Mouse (Mus musculus): ENCODE data around the gene Tox4.

Gene Tox4

DNA sequence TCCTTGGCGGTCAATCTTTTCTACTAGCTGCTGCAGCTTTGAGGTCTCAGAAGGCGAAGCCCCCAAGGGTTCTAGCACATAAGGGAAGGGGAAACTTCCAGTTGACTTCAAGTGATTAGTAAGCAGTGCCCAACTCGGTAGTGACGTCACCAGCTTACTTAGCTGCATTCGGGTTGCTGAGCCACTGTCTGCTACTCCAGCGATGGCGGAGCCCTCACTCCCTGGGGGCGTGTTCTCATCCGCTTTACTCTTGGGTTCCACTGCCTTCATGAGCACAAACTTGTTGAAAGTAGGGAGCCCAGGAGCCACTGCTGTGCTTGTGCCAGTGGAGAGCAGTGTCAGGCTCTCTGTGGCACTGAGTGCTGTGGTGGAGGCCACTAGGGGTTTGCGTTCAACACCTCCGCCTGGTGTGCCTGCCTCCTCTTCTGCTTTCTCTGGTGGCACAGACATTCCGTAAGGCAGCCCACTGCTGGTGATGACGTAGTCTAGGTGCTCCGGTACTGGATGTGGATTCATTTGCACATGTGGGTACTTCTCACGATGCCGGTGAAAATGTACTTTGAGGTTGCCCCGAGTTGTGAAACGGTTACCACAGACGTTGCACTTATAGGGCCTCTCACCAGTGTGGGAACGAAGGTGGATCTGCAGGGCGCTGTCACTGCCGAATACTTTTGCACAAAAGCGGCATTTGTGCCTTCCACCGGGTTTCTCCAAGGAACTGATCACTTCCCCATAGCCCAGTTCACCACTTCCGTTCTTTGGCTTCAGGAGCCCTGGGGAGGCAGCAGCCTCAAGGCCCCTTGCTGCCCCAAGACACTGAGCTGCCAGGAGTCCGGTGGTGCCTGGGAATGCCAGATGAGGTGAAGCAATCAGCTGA is 35.2 kb downstream of the Tox4 start:
- no peak for DNase-seq (ENCODE audit: low read depth, low spot score)

DNA sequence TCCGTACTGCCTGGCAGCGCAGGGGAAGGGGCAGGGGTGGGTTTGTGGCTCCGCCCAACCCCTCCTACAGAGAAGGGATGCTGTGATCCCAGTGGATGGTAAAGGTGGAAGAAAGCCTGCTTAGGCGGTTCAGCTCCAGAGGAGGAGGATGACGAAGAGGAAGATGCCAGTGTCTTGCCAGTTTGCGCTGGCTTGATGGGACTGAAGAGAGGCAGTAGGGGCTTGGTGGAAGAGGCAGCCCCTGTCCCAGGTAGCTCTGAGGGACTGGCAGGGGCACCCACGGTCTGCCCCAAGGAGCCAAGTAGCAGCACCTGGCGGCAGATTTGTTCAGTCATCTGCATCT is 35.8 kb downstream of the Tox4 start:
- no peak for DNase-seq (ENCODE audit: low read depth, low spot score)

DNA sequence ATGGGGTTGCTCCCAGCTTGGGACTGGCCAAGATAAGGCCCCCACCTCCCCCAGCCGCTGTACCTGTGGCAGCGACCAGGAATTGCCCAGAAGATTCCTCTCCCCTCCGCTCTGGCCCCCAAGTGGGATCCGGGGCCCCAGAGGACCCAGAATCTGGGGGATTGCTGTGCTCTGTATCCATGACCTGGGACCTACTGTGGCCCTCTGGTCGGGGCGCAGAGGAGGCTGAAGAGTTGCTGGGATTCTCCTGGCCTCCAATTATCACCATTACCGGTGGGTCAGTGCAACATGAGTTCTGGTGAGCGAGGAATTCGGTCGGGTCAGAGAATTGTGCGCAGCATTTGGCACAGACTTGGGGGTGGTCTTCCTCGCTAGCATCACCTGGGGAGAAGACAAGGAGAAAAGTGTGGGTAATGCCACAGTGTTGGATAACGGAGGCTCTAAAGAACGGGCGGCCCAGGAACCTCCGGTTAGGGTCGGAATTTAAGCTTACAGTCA is 36.4 kb downstream of the Tox4 start:
- DNase-seq (ENCODE audit: low read depth, low spot score): no peak

DNA sequence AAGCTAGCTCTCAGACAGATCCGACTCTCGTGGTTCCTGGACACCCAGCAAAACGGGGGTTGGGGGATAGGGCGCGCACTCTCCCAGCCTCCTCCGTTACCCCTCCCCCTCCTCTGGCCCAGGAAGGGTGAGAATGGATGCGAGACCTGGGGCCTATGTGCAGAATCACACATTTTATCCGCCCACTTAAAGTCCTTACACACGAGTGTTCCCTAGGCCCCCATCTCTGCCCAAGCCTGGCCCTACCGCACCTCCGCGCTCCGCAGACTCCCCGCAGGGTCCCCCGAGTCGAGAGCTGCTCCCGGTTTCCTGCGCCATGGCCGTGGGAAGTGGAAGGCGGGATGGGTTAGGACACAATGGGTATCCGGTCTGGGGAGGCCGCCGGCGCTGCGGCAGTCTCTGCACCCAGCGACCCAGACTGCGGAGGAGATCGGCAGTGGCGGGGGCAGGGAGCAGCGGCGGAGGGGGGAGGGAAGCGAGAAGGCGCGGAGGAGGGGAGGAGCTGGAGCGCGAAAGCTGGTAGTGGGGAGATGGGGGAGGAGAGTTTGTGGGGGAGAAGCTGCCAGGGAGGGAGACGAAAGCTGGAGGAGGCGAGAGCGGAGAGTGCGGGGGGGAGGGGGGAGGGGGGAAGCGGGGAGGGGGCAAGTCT is 37.0 kb downstream of the Tox4 start:
- DNase-seq (ENCODE audit: low read depth, low spot score): peak; percentile 81

DNA sequence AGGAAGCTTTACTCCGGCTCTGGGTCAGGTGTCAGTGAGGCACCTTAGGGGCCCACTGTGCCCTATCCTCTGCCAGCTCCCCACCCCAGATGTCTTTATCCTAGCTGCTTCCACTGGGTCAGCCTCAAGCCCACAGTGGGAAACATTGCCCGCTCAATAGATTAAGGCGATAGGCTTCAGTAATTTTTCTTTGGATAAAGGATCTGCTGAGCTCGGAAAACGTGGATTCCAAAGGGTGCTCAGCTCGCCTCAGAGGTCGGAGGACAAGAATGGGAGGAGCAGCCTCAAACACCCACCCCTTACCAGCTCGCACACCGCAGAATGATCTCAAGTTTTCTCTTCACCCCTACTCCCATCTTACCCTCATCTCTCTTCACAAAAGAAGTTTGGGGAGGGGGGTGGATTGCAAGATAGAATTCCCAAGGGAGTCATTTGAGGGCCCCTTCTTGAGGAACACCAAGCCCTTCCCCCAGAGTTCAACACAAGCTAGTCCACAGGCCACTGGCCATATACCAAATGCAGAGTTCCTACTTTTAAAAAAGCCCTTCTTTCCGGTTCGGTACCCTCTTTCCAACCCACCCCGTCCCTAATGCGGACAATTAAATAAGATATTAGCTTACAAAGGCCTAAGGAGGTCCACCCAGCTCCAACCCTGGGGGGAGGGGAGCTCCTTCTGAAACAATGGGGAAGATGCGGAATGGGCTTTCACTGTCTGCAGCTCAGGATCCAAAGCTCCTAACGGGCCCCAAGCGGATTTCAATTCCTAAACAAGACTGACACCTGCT is 37.7 kb downstream of the Tox4 start:
- DNase-seq (ENCODE audit: low read depth, low spot score): peak; percentile 68

DNA sequence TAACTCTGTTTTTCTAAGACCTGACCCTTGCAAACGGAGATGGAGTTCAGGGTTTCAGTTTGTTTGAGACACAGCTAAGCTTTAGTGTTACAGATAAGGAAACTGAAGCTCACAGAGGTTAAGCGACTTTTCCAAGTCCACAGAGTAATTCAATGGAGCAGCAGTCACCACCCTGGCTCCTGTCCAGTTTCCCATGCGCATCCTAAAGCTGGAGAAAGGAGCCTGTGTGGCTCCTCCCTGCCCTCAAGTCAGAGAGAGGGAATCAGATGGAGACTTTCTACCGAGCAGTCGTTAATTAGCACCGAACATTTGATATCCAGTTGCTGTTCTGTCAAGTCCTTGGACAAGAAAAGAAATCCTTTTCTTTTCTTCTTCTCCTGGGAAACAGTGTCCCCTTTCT is 40.4 kb downstream of the Tox4 start:
- DNase-seq (ENCODE audit: low read depth, low spot score): no peak

DNA sequence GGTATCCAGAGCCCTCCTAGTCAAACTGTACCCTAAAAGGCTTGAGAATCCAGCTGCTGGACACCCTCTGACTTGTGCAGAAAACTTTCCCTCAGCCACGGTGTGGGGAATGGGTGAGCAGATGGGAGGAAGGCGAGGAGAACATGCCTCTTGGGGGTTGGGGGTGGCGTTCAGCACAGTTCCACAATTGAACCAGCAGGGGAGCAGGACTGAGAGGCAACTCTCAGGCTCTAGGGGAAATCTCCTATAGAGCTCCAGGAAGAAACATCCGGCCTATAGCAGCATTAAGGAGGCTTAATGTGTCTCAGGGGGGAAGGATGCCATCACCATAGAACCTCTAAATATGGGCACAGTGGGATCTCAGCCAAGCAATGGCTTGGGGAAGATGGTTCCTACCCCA is 46.9 kb downstream of the Tox4 start:
- no peak for DNase-seq (ENCODE audit: low read depth, low spot score)

DNA sequence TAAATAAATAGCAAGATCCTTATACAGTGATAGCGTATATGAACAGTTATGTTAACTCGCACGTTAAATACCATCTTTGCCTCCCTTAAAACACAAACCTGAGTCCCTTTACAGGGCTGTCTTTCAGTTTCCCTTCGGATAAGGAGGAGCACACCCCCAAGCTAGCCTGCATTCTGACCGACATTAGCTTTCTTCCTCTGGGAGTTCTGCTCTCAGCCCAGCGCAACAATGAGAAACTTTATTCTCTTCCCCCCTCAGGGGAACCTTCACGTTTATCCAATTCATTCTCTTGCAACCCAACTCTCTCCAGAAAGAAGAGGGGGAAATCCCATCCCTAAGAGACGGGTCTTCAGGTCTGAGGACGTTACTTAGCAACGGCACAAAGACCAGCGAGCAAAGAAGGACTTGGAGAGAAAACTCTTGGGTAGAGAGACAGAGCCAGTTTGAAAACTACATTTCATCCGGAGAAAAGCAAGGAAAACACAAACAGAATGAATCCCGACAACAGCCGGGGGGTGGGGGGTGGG is 48.5 kb downstream of the Tox4 start:
- DNase-seq (ENCODE audit: low read depth, low spot score): peak; percentile 57

DNA sequence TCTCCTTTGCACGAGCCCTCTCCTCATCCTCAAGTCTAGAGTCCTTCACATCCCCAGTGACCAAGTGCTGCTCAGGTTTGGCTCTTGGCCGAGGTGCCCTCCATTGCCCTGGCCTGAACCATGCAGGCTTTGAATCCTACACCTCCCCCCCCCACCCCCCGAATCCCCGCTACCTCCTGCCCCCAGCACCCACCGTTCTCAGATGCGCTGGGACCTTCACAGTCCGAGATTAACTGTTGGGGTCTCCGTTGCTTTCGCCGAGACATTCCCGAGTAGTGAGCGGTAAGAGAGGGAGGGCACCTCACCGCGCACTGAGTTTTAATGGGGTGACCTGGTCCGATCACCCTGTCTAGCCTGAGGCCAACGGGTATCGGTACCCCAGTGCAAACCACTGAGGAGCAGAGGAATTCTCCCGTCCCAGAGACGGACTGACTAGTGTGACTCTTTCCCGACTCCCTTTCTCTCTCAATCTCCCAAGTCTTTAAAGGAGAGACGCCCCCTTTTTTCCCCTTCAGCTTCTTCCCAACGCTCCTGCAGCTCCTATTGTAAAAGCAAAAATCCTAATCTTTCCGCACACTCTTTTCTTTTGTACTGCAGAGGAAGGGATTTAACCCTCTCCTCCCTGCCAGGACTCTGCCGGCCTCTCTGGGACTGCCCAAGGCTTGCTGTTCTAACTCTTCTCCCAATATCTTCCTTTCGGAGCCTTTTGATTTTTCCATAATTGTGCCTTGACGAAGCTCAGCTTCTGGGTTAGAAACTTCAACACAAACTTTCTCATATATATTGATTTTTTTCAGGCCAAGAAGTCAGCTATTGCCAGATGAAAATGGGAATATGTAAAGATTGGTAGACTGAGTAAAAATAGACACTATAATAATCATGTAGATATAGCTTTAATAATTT is 49.2 kb downstream of the Tox4 start, which contains the start of gene Sall2:
Gene Sall2 (minus strand): TSS at position 853 of the 903 bp plus-strand sequence.
- no peak for DNase-seq (ENCODE audit: low read depth, low spot score)

DNA sequence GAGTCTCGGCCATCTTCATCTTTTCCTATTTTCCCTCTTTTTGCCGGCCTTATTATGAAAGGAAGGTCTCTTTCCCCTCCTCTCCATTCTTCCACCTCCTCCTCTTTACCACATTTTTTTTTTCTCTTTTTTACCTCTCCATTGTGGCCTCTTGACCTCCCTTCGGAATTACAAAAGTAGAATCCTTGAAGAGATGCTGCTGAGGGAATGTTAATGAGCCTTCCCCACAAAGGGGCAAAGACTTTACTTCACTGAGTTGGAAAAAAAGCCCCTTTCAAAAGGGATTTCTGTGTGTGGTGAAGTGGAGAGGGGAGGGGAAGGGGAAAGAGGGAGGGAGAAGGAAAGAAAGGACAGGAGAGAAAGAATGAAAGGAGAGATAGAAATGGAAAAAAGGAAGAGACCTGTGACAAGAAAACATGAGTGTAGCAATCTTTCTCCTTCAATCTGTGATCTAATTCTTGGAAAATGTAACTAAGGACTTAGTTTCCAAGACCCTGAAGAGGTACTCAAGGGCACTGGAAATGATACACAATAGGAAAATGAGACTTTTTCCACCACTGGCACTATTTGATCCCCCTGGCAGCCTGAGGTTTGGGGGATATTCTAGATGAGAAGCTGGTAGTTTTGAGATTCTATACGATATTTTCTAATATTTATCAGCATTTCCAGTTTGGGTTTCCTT is 52.3 kb downstream of the Tox4 start:
- DNase-seq (ENCODE audit: low read depth, low spot score): no peak

DNA sequence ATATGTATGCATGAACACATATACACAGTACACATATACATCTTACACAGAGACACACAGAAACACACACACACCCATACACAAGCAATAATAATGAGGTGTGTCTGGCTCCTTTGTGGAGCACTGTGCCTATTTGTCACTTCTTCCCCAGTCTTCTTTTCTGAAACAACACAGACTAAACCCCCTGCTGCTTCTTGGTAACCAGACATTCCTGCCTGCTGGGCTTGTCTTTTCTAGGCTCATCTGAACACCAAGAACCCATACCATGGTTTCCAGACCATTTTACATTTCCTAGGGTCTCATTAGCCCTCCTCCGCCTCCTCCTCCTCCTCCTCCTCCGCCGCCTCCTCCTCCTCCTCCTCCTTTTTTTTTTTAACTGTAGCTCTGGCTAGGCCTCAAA is 53.2 kb downstream of the Tox4 start:
- DNase-seq (ENCODE audit: low read depth, low spot score): no peak

DNA sequence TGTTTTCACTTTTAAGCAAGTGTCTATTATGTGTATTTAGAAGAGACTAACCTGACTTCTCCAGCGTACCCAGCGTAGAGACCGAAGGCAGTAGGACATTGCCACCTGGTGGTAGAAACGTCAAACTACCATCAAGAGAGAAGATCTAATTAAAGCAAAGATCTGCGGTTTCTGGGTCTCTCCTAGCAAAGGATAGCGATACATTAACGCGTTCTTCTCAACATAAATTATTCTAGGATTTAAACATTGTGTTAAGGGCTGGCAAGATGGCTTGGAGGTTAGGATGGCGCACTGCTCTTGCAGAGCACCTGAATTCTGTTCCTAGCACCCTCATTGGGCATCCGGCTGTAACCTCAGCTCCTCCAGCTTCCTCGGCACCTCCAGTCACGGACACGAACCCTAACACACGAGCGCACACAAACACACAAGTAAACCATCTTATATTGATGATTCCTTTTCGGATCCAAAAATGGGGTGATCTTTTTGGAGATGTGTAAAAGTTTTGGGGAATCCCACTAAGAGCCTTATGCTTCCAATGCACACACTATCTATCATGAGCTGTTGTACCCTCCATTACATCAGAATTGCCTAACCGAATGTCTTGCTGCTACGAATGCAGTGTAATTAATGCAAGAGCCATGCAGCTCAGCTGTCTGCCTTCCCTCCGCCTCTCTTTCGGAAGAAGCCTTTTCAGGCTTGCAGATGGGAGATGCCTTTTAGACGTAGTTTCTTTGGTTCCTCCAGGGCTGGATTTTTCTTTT is 60.0 kb downstream of the Tox4 start:
- peak; percentile 80 for DNase-seq (ENCODE audit: low read depth, low spot score)

DNA sequence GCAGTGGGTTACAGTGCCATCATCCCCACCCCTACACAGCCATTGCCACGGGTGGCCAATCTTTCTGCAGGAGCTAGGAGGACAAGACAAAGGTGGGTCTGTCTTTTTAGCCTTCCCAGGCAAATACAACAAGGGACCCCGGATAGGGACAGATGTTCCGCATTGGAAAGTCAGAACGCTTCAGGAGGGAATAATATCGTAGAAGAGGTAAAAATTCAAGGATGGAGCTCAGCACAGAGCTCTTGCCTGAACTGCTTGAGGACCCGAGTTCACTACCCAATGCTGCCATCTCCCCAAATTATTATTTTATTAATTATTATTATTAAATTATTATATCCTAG is 60.5 kb downstream of the Tox4 start:
- DNase-seq (ENCODE audit: low read depth, low spot score): no peak
